Mouse (Mus musculus) limb, embryonic 12.5 days (tissue): ENCODE results near the gene Zbtb48. TPM values are rescaled to one million over a fixed set of nuclear protein-coding genes. Genes with fewer than 3 reads are reported as not detected.

Source experiments
- ATAC-seq: fragments of 200-750 bp; cut with Nextera tagmentation; 2 replicates; pipeline ENCODE4 v1.8.0; 2017; ENCODE audit warnings: low read depth, moderate TSS enrichment; ENCODE audit not compliant: insufficient number of reproducible peaks, insufficient read depth, low FRiP score, low TSS enrichment
- H3K27ac ChIP-seq: fragments of 300-500 bp; sonication (generic); 2 replicates; pipeline ENCODE4 v1.5.1; 2016; ENCODE audit warnings: mild to moderate bottlenecking, moderate library complexity
- H3K27me3 ChIP-seq: fragments of 300-500 bp; sonication (generic); 2 replicates; pipeline ENCODE4 v1.6.1; 2016; ENCODE audit warnings: mild to moderate bottlenecking, moderate library complexity
- H3K36me3 ChIP-seq: fragments of 300-500 bp; sonication (generic); 2 replicates; pipeline ENCODE4 v1.6.1; 2016; ENCODE audit warnings: mild to moderate bottlenecking, moderate library complexity
- H3K4me1 ChIP-seq: fragments of 300-500 bp; sonication (generic); replicated peaks from 2 replicates; pipeline ENCODE4 v1.6.1; 2016
- H3K4me2 ChIP-seq: fragments of 300-500 bp; sonication (generic); 2 replicates; pipeline ENCODE4 v1.6.1; 2016; ENCODE audit warnings: mild to moderate bottlenecking, moderate library complexity
- H3K4me3 ChIP-seq: fragments of 300-500 bp; sonication (generic); replicated peaks from 2 replicates; pipeline ENCODE4 v1.5.1; 2016; ENCODE audit warnings: mild to moderate bottlenecking
- H3K9ac ChIP-seq: fragments of 300-500 bp; sonication (generic); replicated peaks from 2 replicates; pipeline ENCODE4 v1.6.1; 2016; ENCODE audit warnings: mild to moderate bottlenecking, moderate library complexity
- H3K9me3 ChIP-seq: fragments of 300-500 bp; sonication (generic); 2 replicates; pipeline ENCODE4 v1.6.1; 2016; ENCODE audit warnings: mild to moderate bottlenecking, moderate library complexity
- WGBS: fragments of 180-500 bp; shearing (Covaris S2); methylation state at CpG from one replicate; pipeline ENCODE4 v1.1.7; 2016; 5-methylcytosine and 5-hydroxymethylcytosine counted together
- polyA plus RNA-seq: library from polyadenylated mRNA; unstranded; fragments of >200 nt; fragmentation: Nextera tagmentation; extraction: Ambion mirVana; gene quantifications from 2 replicates; pipeline ENCODE4 v1.2.1, GENCODE M21; 2016

The Zbtb48 gene
- polyA plus RNA-seq, 1 experiment from 2014 or later: 25.6 TPM

GRCm38 (mm10) chr4:152010707-152011134, 16.8 kb downstream of the Zbtb48 start:
- Histone ChIP-seq H3K4me1 (peaks cover 31% of the 10 kb centered on the region), H3K36me3 (peaks cover 39% of the 10 kb centered on the region), H3K27ac (0 out of 2 replicates have a peak overlapping the region, but pooled peaks have one; percentile 87), H3K4me3 (peak overlapping the region; percentile 85), H3K4me2 (peak overlapping the region; percentile 100), H3K27me3 (peaks cover 15% of the 10 kb centered on the region; the same call in 1 of the 2 replicates), H3K9ac (peak overlapping the region; percentile 75), H3K9me3 (no peaks in the 10 kb centered on the region)
- 13% methylated on average over 13 of the region's 13 CpGs for WGBS
- ATAC-seq: no peak

- peaks cover 31% of the 10 kb centered on the region for H3K4me1 ChIP-seq
- peak overlapping the region; percentile 85 for H3K4me3 ChIP-seq
- H3K27me3 ChIP-seq: peaks cover 15% of the 10 kb centered on the region; the same call in 1 of the 2 replicates
- peaks cover 34% of the 10 kb centered on the region for H3K36me3 ChIP-seq
- 2% methylated on average over 10 of the region's 10 CpGs for WGBS
- H3K9ac ChIP-seq: peak overlapping the region; percentile 75
- H3K9me3 ChIP-seq: no peaks in the 10 kb centered on the region
- peak overlapping the region; percentile 100 for H3K4me2 ChIP-seq
- peak overlapping the region; percentile 87 for H3K27ac ChIP-seq
- peak; percentile 26 for ATAC-seq
These were observed 17.3 kb downstream of the Zbtb48 start for GRCm38 (mm10) chr4:152010091-152010706.

- Histone ChIP-seq H3K4me3 (peak overlapping the region; percentile 85), H3K4me2 (peak overlapping the region; percentile 100), H3K27me3 (peaks cover 15% of the 10 kb centered on the region; the same call in 1 of the 2 replicates), H3K9me3 (no peaks in the 10 kb centered on the region), H3K4me1 (peaks cover 31% of the 10 kb centered on the region), H3K36me3 (peaks cover 25% of the 10 kb centered on the region), H3K9ac (peak overlapping the region; percentile 75), H3K27ac (peak overlapping the region; percentile 87)
- ATAC-seq: peak; percentile 60
- under 1% methylated on average over 109 of the region's 115 CpGs for WGBS
These were observed 18.1 kb downstream of the Zbtb48 start for GRCm38 (mm10) chr4:152009076-152010051.

DNA sequence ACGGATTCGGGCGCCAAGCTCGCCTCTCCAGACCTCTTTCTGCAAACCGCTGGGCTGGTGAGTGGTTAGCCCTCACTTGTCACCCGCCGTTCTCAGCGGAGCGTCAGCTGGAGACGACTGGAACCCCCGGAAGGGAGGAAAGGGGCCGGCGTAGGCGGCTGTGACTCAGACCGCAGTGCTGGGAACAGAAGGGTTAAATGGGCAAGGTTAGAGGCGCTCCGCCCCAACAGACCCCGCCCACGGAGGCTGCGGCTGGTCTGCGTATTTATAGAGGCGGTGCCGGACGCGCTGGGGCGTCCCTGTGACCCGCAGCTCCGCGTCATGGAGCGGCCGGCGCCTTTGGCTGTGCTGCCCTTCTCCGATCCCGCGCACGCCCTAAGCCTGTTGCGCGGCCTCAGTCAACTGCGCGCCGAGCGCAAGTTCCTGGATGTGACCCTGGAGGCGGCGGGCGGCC, 18.8 kb downstream of the Zbtb48 start, which contains the start of gene Klhl21:
Klhl21 (plus strand) TSS at position 182 of the 454 bp plus-strand sequence.
- ATAC-seq: peak; percentile 80
- peaks cover 31% of the 10 kb centered on the region for H3K4me1 ChIP-seq
- WGBS: under 1% methylated on average over 38 of the region's 45 CpGs
- H3K27me3 ChIP-seq: peaks cover 15% of the 10 kb centered on the region; the same call in 1 of the 2 replicates
- peak within 1 kb of the TSS; percentile 75 for H3K9ac ChIP-seq
- peaks cover 18% of the 10 kb centered on the region for H3K36me3 ChIP-seq
- H3K9me3 ChIP-seq: no peaks in the 10 kb centered on the region
- H3K4me2 ChIP-seq: peak within 1 kb of the TSS; percentile 100
- peak within 1 kb of the TSS; percentile 85 for H3K4me3 ChIP-seq
- H3K27ac ChIP-seq: peak within 1 kb of the TSS; percentile 87

GRCm38 (mm10) chr4:152008148-152008500, 19.3 kb downstream of the Zbtb48 start:
- Histone ChIP-seq H3K4me1 (peaks cover 31% of the 10 kb centered on the region), H3K4me3 (peak overlapping the region; percentile 85), H3K27ac (peak overlapping the region; percentile 87; the same call in 1 of the 2 replicates), H3K4me2 (peak overlapping the region; percentile 100), H3K9me3 (no peaks in the 10 kb centered on the region), H3K27me3 (peaks cover 15% of the 10 kb centered on the region; the same call in 1 of the 2 replicates), H3K36me3 (peaks cover 13% of the 10 kb centered on the region), H3K9ac (peak overlapping the region; percentile 75)
- ATAC-seq: no peak; the same call in 1 of the 2 replicates
- WGBS: under 1% methylated on average over 14 of the region's 14 CpGs

GRCm38 (mm10) chr4:152007481-152008147, 19.9 kb downstream of the Zbtb48 start:
- peaks cover 8% of the 10 kb centered on the region for H3K36me3 ChIP-seq
- 7% methylated on average over 8 of the region's 8 CpGs for WGBS
- H3K9me3 ChIP-seq: no peaks in the 10 kb centered on the region
- peak overlapping the region; percentile 75; the same call in 1 of the 2 replicates for H3K9ac ChIP-seq
- H3K4me1 ChIP-seq: peaks cover 31% of the 10 kb centered on the region
- H3K4me2 ChIP-seq: peak overlapping the region; percentile 100
- H3K27me3 ChIP-seq: peaks cover 15% of the 10 kb centered on the region; the same call in 1 of the 2 replicates
- H3K27ac ChIP-seq: no peak overlapping the region
- no peak for ATAC-seq
- H3K4me3 ChIP-seq: peak overlapping the region; percentile 85

GRCm38 (mm10) chr4:152006812-152007211, 20.7 kb downstream of the Zbtb48 start:
- H3K27me3 ChIP-seq: peaks cover 15% of the 10 kb centered on the region; the same call in 1 of the 2 replicates
- no peak overlapping the region for H3K4me3 ChIP-seq
- WGBS: 31% methylated on average over 3 of the region's 3 CpGs
- no peak overlapping the region for H3K9ac ChIP-seq
- no peaks in the 10 kb centered on the region for H3K9me3 ChIP-seq
- peaks cover 31% of the 10 kb centered on the region for H3K4me1 ChIP-seq
- 0 out of 2 replicates have a peak, but pooled peaks cover 1% of the 10 kb centered on the region for H3K36me3 ChIP-seq
- H3K4me2 ChIP-seq: no peak overlapping the region
- ATAC-seq: no peak
- no peak overlapping the region for H3K27ac ChIP-seq

GRCm38 (mm10) chr4:152006137-152006536, 21.3 kb downstream of the Zbtb48 start:
- Histone ChIP-seq H3K27me3 (peaks cover 15% of the 10 kb centered on the region; the same call in 1 of the 2 replicates), H3K4me1 (peaks cover 29% of the 10 kb centered on the region), H3K9ac (no peak overlapping the region), H3K36me3 (no peaks in the 10 kb centered on the region), H3K4me3 (no peak overlapping the region), H3K9me3 (no peaks in the 10 kb centered on the region), H3K27ac (no peak overlapping the region), H3K4me2 (no peak overlapping the region)
- no peak for ATAC-seq
- 80% methylated on average over 6 of the region's 6 CpGs for WGBS

- H3K36me3 ChIP-seq: no peaks in the 10 kb centered on the region
- H3K4me2 ChIP-seq: no peak overlapping the region
- 0 out of 2 replicates have a peak, but pooled peaks cover 4% of the 10 kb centered on the region for H3K27me3 ChIP-seq
- no peaks in the 10 kb centered on the region for H3K9me3 ChIP-seq
- ATAC-seq: no peak
- WGBS: 92% methylated on average over 3 of the region's 3 CpGs
- no peak overlapping the region for H3K4me3 ChIP-seq
- no peak overlapping the region for H3K9ac ChIP-seq
- peaks cover 20% of the 10 kb centered on the region for H3K4me1 ChIP-seq
- no peak overlapping the region for H3K27ac ChIP-seq
These were observed 25.4 kb downstream of the Zbtb48 start for GRCm38 (mm10) chr4:152002063-152002462.

DNA sequence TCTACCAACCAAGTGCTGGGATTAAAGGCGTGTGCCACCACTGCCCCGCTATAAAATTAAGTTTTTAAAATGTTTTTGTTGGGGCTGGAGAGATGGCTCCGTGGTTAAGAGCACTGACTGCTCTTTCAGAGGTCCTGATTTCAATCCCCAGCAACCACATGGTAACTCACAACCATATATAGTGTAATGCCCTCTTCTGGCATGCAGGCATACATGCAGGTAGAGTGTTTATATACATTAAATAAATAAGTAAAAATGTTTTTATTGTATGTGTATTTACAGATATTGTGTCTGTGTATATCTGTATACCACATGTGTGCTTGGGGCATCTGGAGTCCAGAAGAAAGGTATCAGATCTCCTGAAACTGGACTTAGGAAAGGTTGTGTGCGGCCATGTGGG, 26.1 kb downstream of the Zbtb48 start:
- Histone ChIP-seq H3K4me3 (no peak overlapping the region), H3K36me3 (no peaks in the 10 kb centered on the region), H3K27ac (no peak overlapping the region), H3K9ac (no peak overlapping the region), H3K27me3 (0 out of 2 replicates have a peak, but pooled peaks cover 2% of the 10 kb centered on the region), H3K4me1 (peaks cover 21% of the 10 kb centered on the region), H3K9me3 (no peaks in the 10 kb centered on the region), H3K4me2 (no peak overlapping the region)
- 58% methylated on average over 4 of the region's 4 CpGs for WGBS
- no peak for ATAC-seq
